Mouse (Mus musculus) left cerebral cortex, adult 2 months (tissue): ENCODE measurements around the gene Asxl1. TPM values are rescaled to one million over a fixed set of nuclear protein-coding genes. Genes with fewer than 3 reads are reported as not detected.

Experiments used
- DNase-seq, 2 experiments: peaks; one replicate each; pipeline ENCODE4 v3.0.0; 2021 to 2022; ENCODE audit warnings: low spot score in 2 of 2, mixed read lengths in 1 of 2; ENCODE audit errors: extremely low spot score in 1 of 2
- H3K27ac ChIP-seq: fragments of 200-600 bp; 2 replicates; pipeline ENCODE4 v1.8.1; 2022
- H3K4me3 ChIP-seq: fragments of 200-600 bp; 2 replicates; pipeline ENCODE4 v1.8.1; 2022
- CTCF ChIP-seq: fragments of 200-600 bp; IDR thresholded peaks from 2 replicates; pipeline ENCODE4 v1.8.1; 2022; ENCODE audit warnings: antibody characterized with exemption, mild to moderate bottlenecking, moderate library complexity
- intact Hi-C: fragments of 180-260 bp; cut with DNase I; formaldehyde crosslinking; loops from one replicate; pipeline ENCODE4 v1.15.1; 2025
- total RNA-seq, 2 experiments: library from RNA; stranded (reverse); gene quantifications; 2 replicates each; pipeline ENCODE4 v1.2.3; 2021

Gene Asxl1
- total RNA-seq, 2 experiments from 2014 or later: 35.6 to 38.9 TPM

- H3K4me3 ChIP-seq: no peak overlapping the region
- no peak for DNase-seq
- TF ChIP-seq CTCF: no peak
- H3K27ac ChIP-seq: peak overlapping the region; percentile 28; the same call in 1 of the 2 replicates
- intact Hi-C loops: loop anchor here (2.0 kb wide), 1 partner anchor 20 kb away; no protein-coding TSS in a partner anchor
Measured at GRCm38 (mm10) chr2:153319036-153319643, 26.5 kb upstream of the Asxl1 start.

GRCm38 (mm10) chr2:153325706-153326376, 19.8 kb upstream of the Asxl1 start:
- intact Hi-C loops: no loop called here
- Histone ChIP-seq H3K27ac (no peak overlapping the region), H3K4me3 (no peak overlapping the region)
- TF ChIP-seq CTCF: no peak
- DNase-seq: no peak

- intact Hi-C loops: no loop called here
- no peak for TF ChIP-seq CTCF
- Histone ChIP-seq H3K27ac (no peak overlapping the region), H3K4me3 (no peak overlapping the region)
- DNase-seq: no peak
Measured at GRCm38 (mm10) chr2:153332271-153332670, 13.4 kb upstream of the Asxl1 start.

- H3K4me3 ChIP-seq: no peak overlapping the region
- intact Hi-C loops: no loop called here
- DNase-seq: no peak
- no peak overlapping the region for H3K27ac ChIP-seq
- TF ChIP-seq CTCF: no peak
Measured at GRCm38 (mm10) chr2:153332981-153333380, 12.6 kb upstream of the Asxl1 start.

GRCm38 (mm10) chr2:153333822-153334232, 11.8 kb upstream of the Asxl1 start:
- intact Hi-C loops: no loop called here
- Histone ChIP-seq H3K4me3 (no peak overlapping the region), H3K27ac (no peak overlapping the region)
- no peak; the same call in 1 of the 2 replicates for TF ChIP-seq CTCF
- no peak for DNase-seq

GRCm38 (mm10) chr2:153334281-153334680, 11.3 kb upstream of the Asxl1 start:
- no peak for TF ChIP-seq CTCF
- intact Hi-C loops: no loop called here
- H3K4me3 ChIP-seq: no peak overlapping the region
- H3K27ac ChIP-seq: no peak overlapping the region
- DNase-seq: no peak

GRCm38 (mm10) chr2:153336117-153336516, 9.5 kb upstream of the Asxl1 start:
- intact Hi-C loops: no loop called here
- DNase-seq: no peak
- TF ChIP-seq CTCF: no peak

GRCm38 (mm10) chr2:153338361-153339350, 7.0 kb upstream of the Asxl1 start:
- Histone ChIP-seq H3K4me3 (no peak overlapping the region), H3K27ac (no peak overlapping the region)
- DNase-seq: no peak
- no peak for TF ChIP-seq CTCF
- intact Hi-C loops: no loop called here

More at GRCm38 (mm10) chr2:153336117-153336516, 9.5 kb upstream of the Asxl1 start:
- Histone ChIP-seq H3K4me3 (no peak overlapping the region), H3K27ac (no peak overlapping the region)

DNA sequence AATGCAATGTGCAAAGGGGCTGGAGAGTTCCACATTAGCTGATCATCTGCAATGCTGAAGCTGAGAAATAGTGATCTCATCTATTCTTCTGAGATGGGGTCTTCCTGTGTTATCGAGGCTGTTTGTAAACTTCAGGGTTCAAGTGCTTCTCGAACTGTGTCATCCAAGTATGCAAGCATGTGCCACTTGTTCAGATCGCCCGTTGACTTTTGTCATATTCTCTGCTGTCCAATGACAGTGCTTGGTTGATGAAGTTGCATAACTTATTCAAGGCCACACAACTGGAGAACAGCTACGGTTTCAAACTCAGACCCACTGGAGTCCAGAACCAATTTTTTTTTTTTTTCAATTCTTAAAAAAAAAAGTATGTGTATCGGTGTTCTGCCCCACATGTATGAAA, 3.5 kb upstream of the Asxl1 start:
- no peak overlapping the region for H3K27ac ChIP-seq
- intact Hi-C loops: no loop called here
- DNase-seq: no peak
- no peak overlapping the region for H3K4me3 ChIP-seq
- no peak for TF ChIP-seq CTCF

DNA sequence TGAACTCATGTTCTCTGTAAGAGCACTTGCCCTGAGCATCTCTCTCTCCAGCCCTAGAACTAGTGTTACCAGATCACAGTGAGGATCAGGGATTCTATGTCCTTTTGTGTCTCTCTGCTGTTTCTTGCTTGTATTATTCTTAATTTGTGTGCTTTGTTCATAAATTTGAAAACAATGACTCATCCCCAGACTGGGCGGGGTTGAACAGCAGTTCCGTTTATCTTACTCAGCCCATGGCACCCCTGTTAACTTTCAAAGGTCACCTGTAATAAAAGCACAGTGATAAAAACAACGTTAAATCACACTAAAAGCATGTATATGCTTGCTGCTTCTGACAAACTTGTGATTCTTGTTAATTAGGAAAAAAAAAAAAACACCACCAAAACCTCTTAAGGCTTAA, 3.0 kb upstream of the Asxl1 start:
- Histone ChIP-seq H3K4me3 (no peak overlapping the region), H3K27ac (no peak overlapping the region)
- DNase-seq: no peak
- TF ChIP-seq CTCF: no peak
- intact Hi-C loops: no loop called here

DNA sequence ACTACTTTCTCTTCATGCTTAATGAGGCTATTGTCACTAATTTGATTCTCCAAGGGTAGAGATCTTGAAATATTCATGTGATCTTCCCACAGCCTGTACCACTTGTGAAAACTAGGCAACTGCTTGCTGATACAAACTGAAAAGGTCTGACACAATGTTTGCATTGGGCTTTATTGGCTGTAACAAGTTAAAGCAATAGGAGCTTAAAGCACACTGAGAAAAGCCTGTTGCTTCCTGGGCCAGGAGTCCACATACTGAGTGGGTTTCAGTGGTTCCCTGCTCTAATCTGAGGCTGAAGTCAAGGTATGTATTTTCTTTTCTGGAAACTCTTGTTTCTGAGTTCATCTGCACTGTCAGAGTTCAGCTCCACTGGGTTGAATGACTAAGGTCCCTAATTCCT, 2.4 kb upstream of the Asxl1 start:
- no peak for TF ChIP-seq CTCF
- no peak overlapping the region for H3K27ac ChIP-seq
- no peak for DNase-seq
- H3K4me3 ChIP-seq: no peak overlapping the region
- intact Hi-C loops: no loop called here

DNA sequence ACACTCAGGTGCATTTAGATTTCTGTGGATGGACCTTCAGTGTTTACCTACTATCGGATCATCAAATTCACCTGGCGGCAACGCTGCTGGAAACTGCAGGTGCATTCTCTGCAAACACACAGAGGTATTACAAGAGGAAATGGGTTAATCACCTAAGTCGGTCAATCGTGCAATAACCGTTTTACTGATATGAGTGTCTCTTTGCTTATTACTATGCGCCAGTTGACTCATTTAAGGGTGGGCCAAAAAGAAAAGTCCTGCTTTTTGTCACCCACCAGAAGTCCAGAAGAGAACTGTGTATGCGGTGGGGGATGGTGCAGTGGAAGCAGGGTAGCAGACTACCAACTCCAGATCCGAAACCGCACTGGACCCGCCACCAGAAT, 567 bp upstream of the Asxl1 start:
- TF ChIP-seq CTCF: no peak
- peak overlapping the region; percentile 91 for H3K27ac ChIP-seq
- DNase-seq: peak in 1 of 2 experiments; percentile 14
- H3K4me3 ChIP-seq: peak overlapping the region; percentile 94
- intact Hi-C loops: loop anchor here (1.0 kb wide), 1 partner anchor 104 kb away; the partner anchor contains the start of genes Plagl2 and Pofut1
